Mouse (Mus musculus): ENCODE results near the gene Slit2. TPM values are rescaled to one million over a fixed set of nuclear protein-coding genes. Genes with fewer than 3 reads are reported as not detected.

Slit2 gene
- polyA plus RNA-seq, 1 experiment from 2014 or later = 19.4 TPM

DNA sequence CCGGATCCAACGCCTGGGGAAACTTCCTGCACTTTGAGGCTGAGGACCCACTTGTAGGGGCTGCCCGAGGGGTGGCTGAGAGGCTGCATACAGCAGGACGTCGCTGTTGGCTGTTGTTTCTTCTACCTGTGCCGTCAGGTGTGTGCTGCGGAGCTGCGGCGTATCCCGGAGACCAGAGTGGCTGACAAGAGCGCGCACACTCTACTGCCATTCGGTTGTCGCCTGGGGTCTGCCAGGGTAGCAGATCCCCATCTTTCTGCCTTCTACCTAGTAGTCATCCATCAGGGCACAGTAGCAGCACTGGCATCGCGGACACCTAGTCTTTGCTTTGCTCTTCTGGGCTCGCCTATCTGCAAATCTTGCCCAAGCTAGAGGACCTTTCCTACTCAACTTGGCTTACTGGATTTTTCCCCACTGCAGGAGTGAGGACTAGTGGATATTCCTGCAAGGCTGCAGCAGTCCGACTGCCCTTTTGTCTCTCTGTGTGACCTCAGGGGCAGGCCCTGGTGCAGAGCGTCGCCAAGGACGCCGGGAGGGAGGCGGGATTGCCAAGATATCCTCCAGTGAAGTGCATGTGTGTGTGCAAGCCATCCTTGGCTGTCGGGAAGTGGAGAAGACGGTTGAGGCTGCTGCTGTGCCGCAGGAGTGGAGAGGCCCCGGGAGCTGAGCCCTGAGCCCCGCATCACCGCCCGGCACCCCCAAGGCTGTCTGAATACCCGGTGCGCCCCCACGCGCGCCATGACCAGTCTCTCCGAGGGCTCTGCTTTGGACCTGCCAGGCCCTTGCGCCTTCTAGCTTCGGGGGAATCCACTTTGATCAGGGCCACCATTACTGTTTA is 1.0 kb downstream of the Slit2 start:
- H3K4me3 ChIP-seq (ENCODE audit: low read depth, low read length) = peak overlapping the region; percentile 66
- DNase-seq (ENCODE audit: low spot score) = peak; percentile 45
- H3K27ac ChIP-seq (replicated peaks; ENCODE audit: low read depth, low read length) = peak overlapping the region; percentile 70; the same call in 1 of the 2 replicates
- no peaks in the 10 kb centered on the region for H3K4me1 ChIP-seq (ENCODE audit: control insufficient read depth, insufficient read depth, low read length)
- H3K9ac ChIP-seq (replicated peaks; ENCODE audit: low read length) = peak overlapping the region; percentile 75
- no peaks in the 10 kb centered on the region for H3K36me3 ChIP-seq (replicated peaks; ENCODE audit: control insufficient read depth, insufficient read depth, low read depth, low read length)
- no peaks in the 10 kb centered on the region; the same call in 1 of the 2 replicates for H3K27me3 ChIP-seq (ENCODE audit: control insufficient read depth, insufficient read depth, low read length)
- H3K9me3 ChIP-seq (replicated peaks; ENCODE audit: control insufficient read depth, low read length) = no peaks in the 10 kb centered on the region
- peak overlapping the region; percentile 96 for H3K4me2 ChIP-seq (ENCODE audit: low read depth, low read length)
- ATAC-seq (replicated peaks; ENCODE audit: insufficient number of reproducible peaks, low FRiP score, low TSS enrichment, low read depth) = no peak; the same call in 1 of the 2 replicates
- WGBS = under 1% methylated on average over 35 of the region's 38 CpGs

DNA sequence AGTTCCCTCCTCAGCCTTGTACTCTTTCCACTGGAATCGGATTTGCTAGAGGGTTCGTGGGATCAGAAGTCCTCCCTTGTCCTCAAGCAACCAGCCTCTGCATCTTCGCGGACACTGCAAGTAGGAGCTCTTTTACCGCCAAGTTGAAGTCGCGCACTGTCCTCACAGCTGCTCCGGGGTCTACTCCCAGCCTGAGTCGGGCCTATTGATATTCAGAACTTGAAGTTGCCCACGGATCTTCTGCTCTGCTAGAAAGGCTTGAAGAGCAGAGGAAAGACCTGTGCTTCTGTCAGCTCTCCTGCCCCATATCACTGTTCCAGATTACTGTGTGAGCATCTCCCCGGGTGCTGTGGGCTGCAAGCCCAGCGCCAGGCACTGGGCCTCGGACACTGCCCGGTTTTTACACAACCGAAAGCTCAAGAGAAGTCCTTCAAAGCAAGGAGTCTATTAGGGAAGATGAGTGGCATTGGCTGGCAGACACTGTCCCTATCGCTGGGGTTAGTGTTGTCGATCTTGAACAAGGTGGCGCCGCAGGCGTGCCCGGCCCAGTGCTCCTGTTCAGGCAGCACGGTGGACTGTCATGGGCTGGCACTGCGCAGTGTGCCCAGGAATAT is 1.8 kb downstream of the Slit2 start:
- Histone ChIP-seq H3K4me3 (ENCODE audit: low read depth, low read length) (peak overlapping the region; percentile 66), H3K4me2 (ENCODE audit: low read depth, low read length) (peak overlapping the region; percentile 96), H3K4me1 (ENCODE audit: control insufficient read depth, insufficient read depth, low read length) (no peaks in the 10 kb centered on the region), H3K27me3 (ENCODE audit: control insufficient read depth, insufficient read depth, low read length) (no peaks in the 10 kb centered on the region; the same call in 1 of the 2 replicates), H3K9me3 (replicated peaks; ENCODE audit: control insufficient read depth, low read length) (no peaks in the 10 kb centered on the region), H3K27ac (replicated peaks; ENCODE audit: low read depth, low read length) (no peak overlapping the region), H3K36me3 (replicated peaks; ENCODE audit: control insufficient read depth, insufficient read depth, low read depth, low read length) (no peaks in the 10 kb centered on the region), H3K9ac (replicated peaks; ENCODE audit: low read length) (peak overlapping the region; percentile 75)
- ATAC-seq (replicated peaks; ENCODE audit: insufficient number of reproducible peaks, low FRiP score, low TSS enrichment, low read depth) (peak; percentile 20; the same call in 1 of the 2 replicates), DNase-seq (ENCODE audit: low spot score) (peak; percentile 12)
- WGBS = under 1% methylated on average over 23 of the region's 23 CpGs

DNA sequence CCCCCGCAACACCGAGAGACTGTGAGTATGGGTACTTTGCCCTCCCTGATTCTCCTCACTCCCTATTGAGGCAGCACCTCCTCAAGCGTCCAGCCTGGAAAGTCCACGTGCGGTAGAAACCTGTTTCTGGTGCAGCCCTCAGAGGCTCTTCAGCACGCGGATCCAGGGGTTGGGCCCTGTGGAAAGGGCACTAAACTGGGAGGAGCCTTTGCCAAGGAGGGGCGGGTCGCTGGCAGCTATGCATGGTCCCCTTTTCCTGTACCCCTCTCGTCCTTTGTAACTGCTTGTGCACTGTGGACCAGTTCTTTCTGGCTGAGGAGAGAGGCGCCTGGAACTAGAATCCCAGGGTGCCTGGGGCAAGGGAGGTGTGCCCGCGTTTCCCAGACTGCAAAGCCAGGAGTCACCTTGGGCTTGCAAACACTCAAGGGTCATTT is 2.3 kb downstream of the Slit2 start:
- no peaks in the 10 kb centered on the region for H3K4me1 ChIP-seq (ENCODE audit: control insufficient read depth, insufficient read depth, low read length)
- H3K4me3 ChIP-seq (ENCODE audit: low read depth, low read length) = peak overlapping the region; percentile 66
- H3K9me3 ChIP-seq (replicated peaks; ENCODE audit: control insufficient read depth, low read length) = no peaks in the 10 kb centered on the region
- H3K9ac ChIP-seq (replicated peaks; ENCODE audit: low read length) = peak overlapping the region; percentile 75
- peak overlapping the region; percentile 96 for H3K4me2 ChIP-seq (ENCODE audit: low read depth, low read length)
- WGBS = 0% methylated on average over 13 of the region's 13 CpGs
- peak; percentile 50 for ATAC-seq (replicated peaks; ENCODE audit: insufficient number of reproducible peaks, low FRiP score, low TSS enrichment, low read depth)
- H3K27ac ChIP-seq (replicated peaks; ENCODE audit: low read depth, low read length) = no peak overlapping the region
- H3K27me3 ChIP-seq (ENCODE audit: control insufficient read depth, insufficient read depth, low read length) = no peaks in the 10 kb centered on the region; the same call in 1 of the 2 replicates
- H3K36me3 ChIP-seq (replicated peaks; ENCODE audit: control insufficient read depth, insufficient read depth, low read depth, low read length) = no peaks in the 10 kb centered on the region
- DNase-seq (ENCODE audit: low spot score) = peak; percentile 55

DNA sequence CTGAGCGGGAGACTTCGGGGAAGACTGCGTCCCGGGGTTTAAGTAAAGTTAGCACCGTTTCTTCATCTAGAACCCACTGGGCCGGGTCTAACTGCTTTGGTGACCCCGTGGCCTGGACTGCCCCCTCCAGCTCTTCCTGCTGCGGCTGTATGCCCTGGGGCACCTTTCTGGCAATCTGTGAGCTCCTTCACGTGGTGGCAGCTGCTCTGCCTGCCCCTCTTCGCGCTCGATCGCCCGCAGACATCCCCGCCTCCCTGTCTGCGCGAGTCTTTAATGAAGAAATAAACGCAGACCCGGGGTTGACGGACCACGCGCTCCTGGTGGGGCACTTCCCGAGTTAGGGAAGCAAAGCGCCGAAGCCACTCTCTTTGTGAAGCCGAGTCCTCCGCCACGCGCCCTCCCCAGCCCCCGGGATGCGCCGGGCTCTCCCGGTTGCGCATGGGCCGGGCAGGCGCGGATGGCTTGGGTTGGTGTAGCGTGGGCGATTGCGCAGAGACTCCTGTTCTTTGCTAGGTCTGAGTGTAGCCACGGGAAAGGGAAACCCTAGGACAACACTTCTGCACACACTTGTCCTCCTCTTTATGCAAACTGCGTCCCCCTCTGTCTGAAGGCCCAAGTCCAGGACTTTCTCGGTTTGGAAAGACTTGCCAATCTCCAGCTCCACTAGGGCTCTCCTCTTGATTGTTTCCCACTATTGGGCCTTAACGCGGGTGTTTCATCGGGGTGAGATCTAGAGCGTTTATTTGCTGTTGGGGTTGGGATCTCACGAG is 3.1 kb downstream of the Slit2 start:
- peak overlapping the region; percentile 75 for H3K9ac ChIP-seq (replicated peaks; ENCODE audit: low read length)
- H3K9me3 ChIP-seq (replicated peaks; ENCODE audit: control insufficient read depth, low read length) = no peaks in the 10 kb centered on the region
- no peaks in the 10 kb centered on the region for H3K4me1 ChIP-seq (ENCODE audit: control insufficient read depth, insufficient read depth, low read length)
- H3K27ac ChIP-seq (replicated peaks; ENCODE audit: low read depth, low read length) = no peak overlapping the region
- H3K4me2 ChIP-seq (ENCODE audit: low read depth, low read length) = peak overlapping the region; percentile 96
- no peaks in the 10 kb centered on the region for H3K36me3 ChIP-seq (replicated peaks; ENCODE audit: control insufficient read depth, insufficient read depth, low read depth, low read length)
- under 1% methylated on average over 44 of the region's 48 CpGs for WGBS
- H3K4me3 ChIP-seq (ENCODE audit: low read depth, low read length) = peak overlapping the region; percentile 66
- no peaks in the 10 kb centered on the region; the same call in 1 of the 2 replicates for H3K27me3 ChIP-seq (ENCODE audit: control insufficient read depth, insufficient read depth, low read length)
- ATAC-seq (replicated peaks; ENCODE audit: insufficient number of reproducible peaks, low FRiP score, low TSS enrichment, low read depth) (peak; percentile 12; the same call in 1 of the 2 replicates), DNase-seq (ENCODE audit: low spot score) (peak; percentile 48)

DNA sequence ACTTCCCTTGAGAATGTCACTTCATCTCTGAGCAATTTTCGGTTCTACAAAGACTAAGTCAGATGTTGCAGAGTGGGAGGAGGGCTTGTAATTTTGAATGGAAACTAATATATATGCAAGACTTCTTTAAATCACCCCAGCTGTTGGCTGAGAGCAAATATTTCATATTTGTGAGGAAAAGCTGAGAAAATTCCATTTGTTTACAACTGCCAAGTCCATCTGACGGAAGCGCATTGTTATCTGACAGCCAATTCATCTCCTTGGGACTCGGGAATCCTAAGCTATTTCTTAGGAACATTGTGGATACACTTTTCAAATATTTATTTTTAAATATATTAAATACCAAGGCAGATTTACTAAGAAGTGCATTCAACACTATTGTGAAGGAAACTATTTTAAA is 8.0 kb downstream of the Slit2 start:
- no peak for DNase-seq (ENCODE audit: low spot score)
- WGBS = 77% methylated on average over 4 of the region's 4 CpGs
- Histone ChIP-seq H3K36me3 (replicated peaks; ENCODE audit: control insufficient read depth, insufficient read depth, low read depth, low read length) (no peaks in the 10 kb centered on the region), H3K27me3 (ENCODE audit: control insufficient read depth, insufficient read depth, low read length) (no peaks in the 10 kb centered on the region), H3K4me3 (ENCODE audit: low read depth, low read length) (no peak overlapping the region), H3K4me2 (ENCODE audit: low read depth, low read length) (no peak overlapping the region), H3K9me3 (replicated peaks; ENCODE audit: control insufficient read depth, low read length) (no peaks in the 10 kb centered on the region), H3K27ac (replicated peaks; ENCODE audit: low read depth, low read length) (no peak overlapping the region), H3K4me1 (ENCODE audit: control insufficient read depth, insufficient read depth, low read length) (no peaks in the 10 kb centered on the region), H3K9ac (replicated peaks; ENCODE audit: low read length) (no peak overlapping the region)
- ATAC-seq (replicated peaks; ENCODE audit: insufficient number of reproducible peaks, low FRiP score, low TSS enrichment, low read depth) = no peak

DNA sequence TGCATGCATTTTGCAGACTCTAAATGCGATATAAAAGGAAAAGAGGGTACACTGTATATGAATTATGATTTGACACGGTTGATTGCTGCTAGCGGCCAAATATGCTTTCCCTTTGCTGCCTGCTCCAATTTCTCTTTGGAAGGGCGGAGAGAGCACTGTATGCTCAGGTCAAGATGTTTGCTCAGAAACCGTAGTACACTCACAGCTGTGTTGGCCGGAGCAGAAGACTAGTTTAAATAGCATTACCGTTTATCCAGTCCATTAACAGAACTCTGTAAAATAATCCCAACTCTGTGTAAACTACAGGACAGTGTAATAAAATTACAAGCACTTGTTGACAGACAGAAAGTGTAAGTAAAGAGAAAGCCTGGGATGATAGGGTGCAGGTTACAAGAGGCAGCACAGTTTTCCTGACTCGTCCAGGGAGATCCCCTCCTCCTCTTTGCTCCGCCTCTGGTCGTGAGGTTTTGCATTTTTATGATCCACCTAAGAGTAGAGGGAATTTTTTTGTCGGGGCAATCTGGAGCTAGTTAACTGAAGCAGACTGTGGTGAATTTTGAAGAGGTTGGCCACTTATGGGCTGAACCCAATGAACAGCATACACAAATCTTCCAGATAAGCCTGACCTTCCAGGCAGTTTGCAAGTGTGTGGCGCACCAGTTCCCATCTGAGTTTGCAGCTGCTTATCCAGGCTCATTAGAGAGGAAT is 20.9 kb downstream of the Slit2 start:
- no peak overlapping the region for H3K27ac ChIP-seq (replicated peaks; ENCODE audit: low read depth, low read length)
- 32% methylated on average over 12 of the region's 12 CpGs for WGBS
- ATAC-seq (replicated peaks; ENCODE audit: insufficient number of reproducible peaks, low FRiP score, low TSS enrichment, low read depth) (peak; percentile 72), DNase-seq (ENCODE audit: low spot score) (peak; percentile 81)
- H3K4me2 ChIP-seq (ENCODE audit: low read depth, low read length) = no peak overlapping the region
- H3K4me3 ChIP-seq (ENCODE audit: low read depth, low read length) = no peak overlapping the region
- no peaks in the 10 kb centered on the region for H3K4me1 ChIP-seq (ENCODE audit: control insufficient read depth, insufficient read depth, low read length)
- H3K36me3 ChIP-seq (replicated peaks; ENCODE audit: control insufficient read depth, insufficient read depth, low read depth, low read length) = no peaks in the 10 kb centered on the region
- no peaks in the 10 kb centered on the region for H3K27me3 ChIP-seq (ENCODE audit: control insufficient read depth, insufficient read depth, low read length)
- H3K9ac ChIP-seq (replicated peaks; ENCODE audit: low read length) = no peak overlapping the region
- no peaks in the 10 kb centered on the region for H3K9me3 ChIP-seq (replicated peaks; ENCODE audit: control insufficient read depth, low read length)

DNA sequence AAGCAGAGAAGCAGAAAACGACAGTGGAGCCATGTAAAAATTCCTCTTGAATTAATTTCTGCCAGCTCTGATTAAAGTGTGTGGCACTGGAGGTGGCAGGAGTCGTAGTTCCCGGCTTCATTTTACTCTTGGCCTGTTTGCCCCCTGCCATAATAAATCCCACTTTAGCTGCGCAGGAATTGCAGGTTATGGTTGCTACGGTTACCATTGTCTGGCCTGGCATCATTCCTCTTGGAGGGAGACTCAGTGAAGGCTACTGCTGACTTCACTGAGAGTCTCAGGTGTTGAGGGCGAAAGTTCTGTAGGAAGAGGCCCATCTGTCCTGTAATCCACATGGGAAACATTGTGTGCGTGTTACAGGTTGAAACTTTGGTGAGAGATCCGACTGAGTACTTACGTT is 22.6 kb downstream of the Slit2 start:
- Histone ChIP-seq H3K9me3 (replicated peaks; ENCODE audit: control insufficient read depth, low read length) (no peaks in the 10 kb centered on the region), H3K27ac (replicated peaks; ENCODE audit: low read depth, low read length) (no peak overlapping the region), H3K27me3 (ENCODE audit: control insufficient read depth, insufficient read depth, low read length) (no peaks in the 10 kb centered on the region), H3K36me3 (replicated peaks; ENCODE audit: control insufficient read depth, insufficient read depth, low read depth, low read length) (no peaks in the 10 kb centered on the region), H3K4me3 (ENCODE audit: low read depth, low read length) (no peak overlapping the region), H3K9ac (replicated peaks; ENCODE audit: low read length) (no peak overlapping the region), H3K4me1 (ENCODE audit: control insufficient read depth, insufficient read depth, low read length) (no peaks in the 10 kb centered on the region), H3K4me2 (ENCODE audit: low read depth, low read length) (no peak overlapping the region)
- 62% methylated on average over 9 of the region's 9 CpGs for WGBS
- ATAC-seq (replicated peaks; ENCODE audit: insufficient number of reproducible peaks, low FRiP score, low TSS enrichment, low read depth) = no peak
- no peak for DNase-seq (ENCODE audit: low spot score)
